Mouse (Mus musculus) cortical plate, adult 2 months (tissue): Measurements from ENCODE around the gene Klhl33. TPM values are rescaled to one million over a fixed set of nuclear protein-coding genes. Genes with fewer than 3 reads are reported as not detected.
A peak's percentile ranks its signal among the peaks of the same experiment; 100 is the strongest.
"Not testable (repeated sequence)": the region's sequence is repeated elsewhere in the genome, so short reads cannot be mapped to it uniquely, and the experiment has no call there.

Experiments used
- H3K27ac ChIP-seq: fragments of 200-500 bp; 2 replicates; pipeline ENCODE4 v1.5.1; 2012; ENCODE audit warnings: low read length, control low read depth, inconsistent platforms; ENCODE audit not compliant: insufficient read depth
- H3K4me1 ChIP-seq: fragments of 200-500 bp; 2 replicates; pipeline ENCODE4 v1.6.1; 2011; ENCODE audit warnings: low read length; ENCODE audit not compliant: control insufficient read depth, insufficient read depth
- H3K4me3 ChIP-seq: fragments of 200-500 bp; 2 replicates; pipeline ENCODE4 v1.5.1; 2011; ENCODE audit warnings: mild to moderate bottlenecking, low read length, control low read depth; ENCODE audit not compliant: insufficient read depth
- CTCF ChIP-seq: fragments of 200-500 bp; IDR thresholded peaks from 2 replicates; pipeline ENCODE4 v1.5.1; 2011; ENCODE audit warnings: mild to moderate bottlenecking, control low read depth, low read length; ENCODE audit not compliant: insufficient read depth; ENCODE audit errors: extremely low read depth
- POLR2A ChIP-seq: fragments of 200-500 bp; IDR thresholded peaks from 2 replicates; pipeline ENCODE4 v1.6.1; 2011; ENCODE audit warnings: mild to moderate bottlenecking, low read length, control low read depth; ENCODE audit not compliant: insufficient read depth; ENCODE audit errors: extremely low read depth
- polyA plus RNA-seq: library from polyadenylated mRNA; depleted of rRNA; stranded (reverse); fragments of >200 nt; gene quantifications from 2 replicates; pipeline ENCODE4 v1.2.3, GENCODE M21; 2012

Klhl33 gene
- polyA plus RNA-seq, 1 experiment = 4.1 TPM

DNA sequence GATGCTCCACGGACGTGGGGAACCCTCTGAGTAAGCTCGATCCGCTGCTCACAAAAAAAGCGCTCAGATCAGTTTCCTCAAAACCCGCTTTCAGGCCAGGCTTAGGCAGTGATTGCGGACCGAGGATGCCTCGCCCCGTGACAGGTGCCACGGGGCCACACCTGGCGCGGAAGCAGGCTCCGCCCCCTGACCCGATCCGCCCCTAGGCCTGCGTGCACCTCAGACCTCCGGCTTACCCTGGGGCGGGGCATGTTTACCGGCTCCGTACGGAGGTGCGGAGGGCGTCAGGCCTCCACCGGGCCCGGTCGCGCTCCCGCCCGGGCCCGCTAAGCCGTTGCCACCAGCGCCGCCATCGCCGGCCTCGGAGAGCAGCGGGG lies 33.1 kb upstream of the Klhl33 start:
- TF ChIP-seq POLR2A = no peak
- no peak for TF ChIP-seq CTCF
- Histone ChIP-seq H3K4me1 (peaks cover 2% of the 10 kb centered on the region; the same call in 1 of the 2 replicates), H3K4me3 (peak overlapping the region; percentile 61), H3K27ac (peak overlapping the region; percentile 82)

DNA sequence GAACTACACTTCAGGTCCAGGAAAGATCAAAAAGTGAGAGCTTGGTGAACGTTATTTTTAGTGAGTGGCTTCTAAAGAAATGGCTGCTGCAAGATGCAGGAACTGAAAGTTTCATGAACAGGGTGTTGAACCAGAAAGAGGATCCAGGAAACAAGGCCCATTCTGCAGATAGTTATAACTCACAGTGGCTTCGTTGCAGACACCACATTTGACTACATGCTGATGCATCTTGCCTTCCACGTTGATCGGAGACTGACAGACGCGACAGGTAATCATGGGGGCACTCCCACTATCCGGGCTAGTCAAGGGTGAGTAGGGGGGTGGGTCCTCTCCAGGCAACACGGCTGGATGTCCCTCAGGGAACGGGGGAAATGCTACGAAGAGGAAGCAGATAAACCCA lies 32.6 kb upstream of the Klhl33 start:
- no peak for TF ChIP-seq CTCF
- no peak for TF ChIP-seq POLR2A

DNA sequence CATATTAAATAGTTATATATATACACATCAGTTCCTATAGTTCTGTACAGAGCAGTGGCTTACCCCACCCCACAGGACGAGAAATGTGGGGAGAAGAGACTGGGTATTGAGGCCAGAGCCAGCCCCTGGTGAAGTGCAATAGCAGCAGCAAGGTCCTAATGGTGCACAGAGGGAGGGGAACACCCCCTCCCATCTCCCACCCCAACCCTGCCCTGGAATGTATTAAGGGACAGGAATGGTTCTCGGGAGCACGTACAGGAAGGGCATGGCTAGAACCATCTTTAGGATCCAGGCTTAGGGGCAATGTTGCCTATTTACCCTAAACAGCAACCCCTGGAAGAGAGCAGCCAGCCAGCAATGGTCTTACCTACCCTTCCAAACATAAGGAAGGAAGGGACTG lies 30.1 kb upstream of the Klhl33 start:
- TF ChIP-seq POLR2A = no peak
- no peak for TF ChIP-seq CTCF
- H3K4me3 ChIP-seq = no peak overlapping the region
- peaks cover 2% of the 10 kb centered on the region; the same call in 1 of the 2 replicates for H3K4me1 ChIP-seq

More for the DNA sequence above, 32.6 kb upstream of the Klhl33 start:
- peak overlapping the region; percentile 61 for H3K4me3 ChIP-seq
- peaks cover 2% of the 10 kb centered on the region; the same call in 1 of the 2 replicates for H3K4me1 ChIP-seq
- peak overlapping the region; percentile 82 for H3K27ac ChIP-seq

DNA sequence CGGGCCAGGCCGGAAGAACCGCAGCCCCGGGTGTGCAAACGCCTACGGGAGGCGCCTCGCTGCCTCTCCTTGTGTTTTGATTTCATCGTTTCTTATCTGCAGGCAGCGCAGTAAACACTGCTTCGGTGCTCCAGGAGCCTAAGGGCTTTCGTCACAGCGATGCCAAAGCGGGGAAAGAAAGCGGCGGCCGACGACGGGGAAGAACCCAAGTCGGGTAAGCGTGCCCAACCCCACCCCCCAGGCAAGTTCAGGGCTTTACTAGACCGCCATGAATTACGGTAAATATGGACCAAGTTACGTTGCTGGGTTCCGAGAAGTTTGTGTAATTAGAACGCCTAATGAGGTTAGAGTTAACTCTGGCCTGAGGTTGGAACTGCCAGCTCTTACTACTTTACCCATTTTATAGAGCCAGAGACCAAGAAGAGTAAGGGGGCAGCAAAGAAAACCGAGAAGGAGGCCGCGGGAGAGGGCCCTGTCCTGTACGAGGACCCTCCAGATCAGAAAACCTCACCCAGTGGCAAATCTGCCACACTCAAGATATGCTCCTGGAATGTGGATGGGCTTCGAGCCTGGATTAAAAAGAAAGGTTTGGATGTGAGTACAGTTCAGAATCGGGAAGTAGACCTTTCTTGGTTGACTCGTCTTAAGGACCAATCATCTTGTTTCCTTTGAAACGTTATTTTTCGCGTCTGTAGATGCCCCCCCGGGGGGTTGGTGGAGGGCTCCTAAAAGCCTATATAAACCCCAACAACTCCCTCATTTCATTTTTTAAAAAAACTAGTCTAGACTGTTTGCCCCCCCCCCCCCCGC lies 28.0 kb upstream of the Klhl33 start:
- Histone ChIP-seq H3K27ac (no peak overlapping the region), H3K4me3 (peak overlapping the region; percentile 57), H3K4me1 (peaks cover 2% of the 10 kb centered on the region; the same call in 1 of the 2 replicates)
- no peak for TF ChIP-seq CTCF
- 0 out of 2 replicates have a peak, but pooled peaks have one; percentile 19 for TF ChIP-seq POLR2A

More for the DNA sequence above, 30.1 kb upstream of the Klhl33 start:
- no peak overlapping the region for H3K27ac ChIP-seq

DNA sequence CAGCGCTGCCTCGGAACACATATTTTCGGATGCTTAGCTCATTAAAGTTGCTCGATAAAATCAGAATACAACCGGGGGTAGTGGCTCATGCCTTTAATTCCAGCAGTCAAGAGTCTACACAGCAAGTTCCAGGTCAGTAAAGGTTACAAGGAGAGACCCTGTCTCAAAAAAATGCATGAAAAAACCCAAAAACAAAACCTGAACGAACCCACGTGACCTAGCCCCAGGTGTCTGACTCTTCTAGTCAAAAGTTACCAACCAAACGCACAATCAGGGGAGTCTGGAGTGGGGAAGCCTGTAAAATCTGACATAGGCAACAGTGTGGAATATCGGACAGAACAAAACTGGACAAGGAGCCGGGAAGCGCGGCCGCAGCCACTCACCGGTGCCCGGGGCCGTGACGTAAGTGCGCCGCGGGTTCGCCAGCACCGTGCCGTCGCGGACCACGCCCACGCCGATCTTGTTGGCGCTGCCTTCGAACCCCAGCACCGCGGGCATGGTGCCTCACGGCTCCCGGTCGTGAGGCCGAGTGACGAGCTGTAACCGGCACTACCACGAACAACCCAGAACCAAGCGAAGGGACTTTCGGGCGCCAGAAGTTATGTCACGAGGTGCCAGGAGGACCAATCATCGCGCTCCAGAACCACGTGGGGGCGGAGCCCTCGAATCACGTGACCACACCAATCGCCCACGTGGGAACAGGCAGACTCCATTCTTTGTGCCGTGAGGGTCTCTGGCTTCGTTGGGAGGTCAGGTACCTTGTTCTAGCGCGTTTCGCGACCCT lies 27.2 kb upstream of the Klhl33 start, which contains the start of the genes Osgep and Apex1:
TSS of gene Osgep (minus strand) at position 613 of the 784 bp plus-strand sequence.
TSS of gene Apex1 (plus strand) at position 688 of the 784 bp plus-strand sequence.
- H3K27ac ChIP-seq = peak within 1 kb of the TSS; percentile 74
- TF ChIP-seq CTCF (no peak), POLR2A (peak; percentile 86)
- no peaks in the 10 kb centered on the region for H3K4me1 ChIP-seq
- H3K4me3 ChIP-seq = peak within 1 kb of the TSS; percentile 57

DNA sequence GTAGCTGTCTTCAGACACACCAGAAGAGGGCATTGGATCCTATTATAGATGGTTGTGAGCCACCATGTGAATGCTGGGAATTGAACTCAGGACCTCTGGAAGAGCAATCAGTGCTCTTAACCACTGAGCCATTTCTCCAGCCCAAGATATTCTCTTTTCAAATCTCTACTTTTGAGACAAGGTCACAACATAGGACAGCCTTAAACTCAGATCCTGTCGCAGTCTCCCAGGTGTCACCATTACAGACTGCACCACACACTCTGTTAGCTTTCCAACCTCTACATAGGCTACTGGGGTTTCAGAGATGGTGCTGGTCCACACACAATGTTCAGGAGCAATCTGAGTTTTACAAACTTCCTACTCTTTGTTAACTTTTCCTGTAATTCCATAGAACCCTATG lies 26.1 kb upstream of the Klhl33 start:
- not testable (repeated sequence) for H3K4me1 ChIP-seq, H3K27ac ChIP-seq
- peak overlapping the region; percentile 57; the same call in 1 of the 2 replicates for H3K4me3 ChIP-seq

DNA sequence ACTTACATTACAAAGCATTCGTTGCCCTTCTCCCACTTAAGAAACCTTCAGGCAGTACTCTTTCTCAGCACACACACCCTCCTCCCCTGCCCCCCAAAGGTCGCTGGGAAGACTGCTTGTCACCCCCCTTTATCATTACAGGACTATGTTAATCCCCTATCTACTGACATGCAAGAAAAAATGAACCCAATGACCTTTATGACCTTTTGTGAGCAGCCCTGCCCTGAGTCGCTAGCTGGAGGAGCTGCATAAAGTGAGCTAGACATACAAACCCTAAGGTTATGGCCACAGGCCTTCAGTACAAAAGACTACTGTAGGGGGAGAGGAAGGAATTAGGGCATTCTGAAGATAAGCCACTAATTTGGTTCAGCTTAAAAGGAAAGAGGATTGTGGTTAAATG lies 14.0 kb upstream of the Klhl33 start:
- H3K4me1 ChIP-seq = no peaks in the 10 kb centered on the region
- no peak overlapping the region for H3K4me3 ChIP-seq
- H3K27ac ChIP-seq = no peak overlapping the region
- TF ChIP-seq CTCF = no peak
- TF ChIP-seq POLR2A = no peak

DNA sequence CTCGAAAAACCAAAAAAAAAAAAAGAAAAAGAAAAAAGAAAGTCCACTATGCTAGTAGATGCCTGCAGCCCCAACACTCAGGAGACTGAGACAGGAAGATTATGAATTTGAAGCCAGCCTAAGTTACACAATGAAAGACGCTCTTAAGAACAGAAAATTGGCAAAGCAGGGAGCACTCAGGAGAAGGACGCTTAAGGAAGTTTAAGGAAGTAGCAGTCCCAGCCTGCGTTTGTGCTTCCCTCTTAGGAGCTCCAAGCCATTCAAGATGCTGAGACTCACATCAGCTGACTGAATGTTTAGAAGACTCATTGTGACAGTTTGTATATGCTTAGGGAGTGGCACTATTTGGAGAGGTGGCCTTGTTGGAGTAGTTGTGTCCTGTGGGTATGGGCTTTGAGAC lies 10.8 kb upstream of the Klhl33 start:
- Histone ChIP-seq H3K4me3 (no peak overlapping the region), H3K27ac (no peak overlapping the region), H3K4me1 (no peaks in the 10 kb centered on the region)
- TF ChIP-seq CTCF (no peak), POLR2A (no peak)

DNA sequence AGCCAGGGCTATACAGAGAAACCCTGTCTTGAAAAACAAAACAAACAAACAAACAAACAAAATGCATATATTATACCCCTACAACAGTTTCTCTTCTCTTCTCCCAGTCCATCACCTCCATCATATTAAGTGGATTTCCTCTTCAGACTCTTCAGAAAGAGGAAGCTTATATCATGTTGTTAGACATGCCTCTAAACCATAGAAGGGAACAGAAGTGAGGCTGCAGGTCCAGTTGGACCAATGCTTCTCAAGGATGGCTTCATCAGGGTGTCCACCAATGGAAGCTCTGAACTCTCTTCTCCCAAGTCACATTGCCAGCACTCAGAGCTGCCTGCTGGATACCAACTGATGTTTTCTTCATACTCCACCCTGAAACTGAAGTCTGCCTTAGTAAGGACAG lies 8.0 kb upstream of the Klhl33 start:
- H3K4me1 ChIP-seq, H3K4me3 ChIP-seq, H3K27ac ChIP-seq: not testable (repeated sequence)

DNA sequence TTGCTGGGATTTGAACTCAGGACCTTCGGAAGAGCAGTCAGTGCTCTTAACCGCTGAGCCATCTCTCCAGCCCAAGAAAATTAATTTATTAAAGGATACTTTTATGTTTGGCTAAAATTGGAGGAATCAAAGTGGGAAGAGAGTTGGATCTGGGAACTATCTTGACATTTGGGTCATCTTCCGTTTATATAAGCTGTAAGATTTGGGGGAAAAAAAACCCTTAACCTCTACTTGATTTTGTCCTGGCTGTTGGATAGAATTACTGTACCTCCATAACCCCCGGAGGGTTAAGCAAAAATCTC lies 7.5 kb upstream of the Klhl33 start:
- no peak overlapping the region for H3K4me3 ChIP-seq
- H3K4me1 ChIP-seq = no peaks in the 10 kb centered on the region
- TF ChIP-seq CTCF (no peak), POLR2A (no peak)
- no peak overlapping the region for H3K27ac ChIP-seq
